Mouse (Mus musculus): Measurements from ENCODE around the gene Fastk. TPM values are rescaled to one million over a fixed set of nuclear protein-coding genes. Genes with fewer than 3 reads are reported as not detected.

The Fastk gene
- total RNA-seq, 2 experiments from 2014 or later, result 288 to 330 TPM

DNA sequence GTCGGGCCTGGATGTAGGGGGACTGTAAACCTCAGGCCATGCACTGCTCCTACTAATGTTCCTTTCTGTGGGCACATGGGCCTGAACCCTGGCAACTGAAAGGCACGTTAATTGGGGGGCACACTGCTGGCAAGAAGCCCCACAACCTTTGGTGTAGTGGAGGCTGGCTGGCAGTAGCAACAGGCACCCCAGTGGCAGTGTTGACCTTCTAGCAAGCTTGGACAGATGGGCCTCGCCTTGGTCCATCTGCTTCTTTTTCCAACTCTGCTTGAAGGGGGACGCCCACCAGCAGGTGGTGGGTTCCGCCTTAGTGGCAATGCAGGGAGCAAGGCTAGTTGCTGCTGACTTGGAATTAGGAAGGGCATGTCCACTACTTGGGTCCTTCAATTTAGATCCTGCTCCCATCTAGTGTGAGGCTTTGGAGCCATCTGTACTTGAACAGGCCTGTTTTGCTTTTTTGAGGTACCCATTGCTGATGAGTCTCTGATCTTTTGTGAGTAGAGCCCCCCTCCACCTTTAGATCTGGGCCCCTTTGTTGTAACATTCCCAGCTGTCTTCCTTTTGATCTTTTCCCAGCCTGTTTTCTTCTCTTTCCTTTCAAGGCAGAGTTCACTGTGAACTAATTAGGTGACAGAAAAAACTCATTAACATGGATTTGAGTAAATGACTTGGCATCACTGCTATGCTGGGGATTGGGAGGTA lies 8.3 kb upstream of the Fastk start:
- DNase-seq, result peak in 1 of 2 experiments; percentile 21

DNA sequence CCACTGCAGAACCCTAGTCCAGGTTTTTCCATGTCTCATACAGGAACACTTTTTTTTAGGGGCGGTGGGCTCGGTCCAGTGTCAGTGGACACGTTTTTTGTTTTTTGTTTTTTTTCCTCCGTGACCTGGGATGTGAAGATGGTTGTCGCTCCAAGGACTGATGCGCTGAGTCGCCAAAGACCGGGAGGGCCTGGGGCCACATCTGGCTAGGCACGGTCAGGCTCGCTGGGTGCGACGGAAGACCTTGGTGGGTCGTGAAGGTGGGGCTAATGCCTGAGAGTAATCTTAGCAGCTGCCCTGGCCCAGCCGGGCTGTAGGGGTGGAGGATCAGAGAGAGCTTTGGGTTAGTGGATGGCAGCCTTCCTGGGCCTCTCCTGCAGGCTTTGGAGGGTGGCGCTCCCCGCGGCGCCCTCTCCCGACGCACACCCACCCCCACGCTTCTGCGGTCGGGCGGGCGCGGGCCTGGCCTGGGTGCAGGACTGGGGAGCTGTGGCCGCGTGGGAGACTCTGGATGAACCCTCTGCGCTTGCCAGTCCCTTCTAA lies 7.7 kb upstream of the Fastk start:
- peak; percentile 43 to 52 for DNase-seq

DNA sequence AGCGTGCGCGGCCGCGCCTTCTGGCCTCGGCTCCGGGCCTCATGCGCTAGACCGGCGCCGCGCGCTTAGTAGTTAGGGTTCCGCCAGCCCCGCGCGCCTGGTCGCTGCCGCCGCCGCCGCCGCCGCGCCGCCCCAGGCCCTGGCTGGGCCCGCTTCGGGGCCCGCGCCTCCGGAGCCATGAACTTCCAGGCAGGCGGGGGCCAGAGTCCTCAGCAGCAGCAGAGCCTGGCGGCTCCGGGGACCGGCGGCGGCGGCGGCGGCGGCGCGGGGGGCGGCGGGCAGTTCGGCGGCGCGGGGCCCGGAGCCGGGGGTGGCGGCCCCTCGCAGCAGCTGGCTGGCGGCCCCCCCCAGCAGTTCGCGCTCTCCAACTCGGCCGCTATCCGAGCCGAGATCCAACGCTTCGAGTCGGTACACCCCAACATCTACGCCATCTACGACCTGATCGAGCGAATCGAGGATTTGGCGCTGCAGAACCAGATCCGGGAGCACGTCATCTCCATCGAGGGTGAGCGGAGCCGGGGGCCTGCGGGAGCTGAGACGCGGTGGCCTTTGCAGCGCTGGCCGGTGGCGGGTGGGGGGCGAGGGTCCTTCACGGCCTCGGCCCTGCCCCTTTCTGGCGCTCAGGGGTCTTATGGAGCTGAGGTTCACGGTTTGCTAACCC lies 7.1 kb upstream of the Fastk start, which contains the start of gene Agap3:
TSS of gene Agap3 (plus strand) at position 148 of the 661 bp plus-strand sequence.
- peak; percentile 42 to 60 for DNase-seq

DNA sequence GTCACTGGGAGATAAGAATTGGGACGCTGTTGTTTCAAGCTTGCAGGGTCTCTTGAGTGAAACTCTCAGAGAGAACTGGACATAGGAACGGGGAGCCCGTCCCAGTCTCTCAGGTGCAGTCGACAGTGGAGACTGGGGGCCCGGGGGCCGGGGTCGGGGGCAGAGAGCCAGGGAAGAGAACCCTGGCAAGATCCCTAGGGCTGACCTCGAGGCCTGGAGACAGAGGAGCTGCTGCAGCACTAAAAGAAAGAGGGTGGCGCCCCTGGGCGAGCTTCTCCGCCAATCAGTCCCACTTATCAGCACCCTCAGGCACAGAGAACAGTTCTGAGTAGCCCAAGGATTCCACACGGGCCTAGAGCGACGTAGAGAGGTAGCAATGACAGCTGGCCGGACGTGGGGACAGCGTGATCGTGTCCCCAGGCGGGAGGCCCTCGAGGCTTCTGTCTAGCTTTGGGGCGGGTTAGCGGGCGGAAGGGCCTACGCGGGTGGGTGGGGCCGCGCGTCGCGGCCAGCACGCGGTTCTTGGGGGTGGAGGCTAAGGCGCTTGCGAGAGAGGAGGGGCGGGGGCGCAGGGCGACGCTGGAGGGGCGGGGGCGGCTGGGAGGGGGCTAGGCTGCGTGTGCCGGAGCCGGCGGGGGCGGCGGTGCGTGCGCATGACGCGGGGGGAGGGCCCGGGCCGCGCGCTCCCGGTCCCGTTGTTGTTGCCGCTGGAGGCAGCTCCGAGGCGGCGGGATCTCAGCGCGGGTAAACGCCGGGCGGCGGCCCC lies 6.4 kb upstream of the Fastk start:
- DNase-seq, result peak; percentile 85 to 92

DNA sequence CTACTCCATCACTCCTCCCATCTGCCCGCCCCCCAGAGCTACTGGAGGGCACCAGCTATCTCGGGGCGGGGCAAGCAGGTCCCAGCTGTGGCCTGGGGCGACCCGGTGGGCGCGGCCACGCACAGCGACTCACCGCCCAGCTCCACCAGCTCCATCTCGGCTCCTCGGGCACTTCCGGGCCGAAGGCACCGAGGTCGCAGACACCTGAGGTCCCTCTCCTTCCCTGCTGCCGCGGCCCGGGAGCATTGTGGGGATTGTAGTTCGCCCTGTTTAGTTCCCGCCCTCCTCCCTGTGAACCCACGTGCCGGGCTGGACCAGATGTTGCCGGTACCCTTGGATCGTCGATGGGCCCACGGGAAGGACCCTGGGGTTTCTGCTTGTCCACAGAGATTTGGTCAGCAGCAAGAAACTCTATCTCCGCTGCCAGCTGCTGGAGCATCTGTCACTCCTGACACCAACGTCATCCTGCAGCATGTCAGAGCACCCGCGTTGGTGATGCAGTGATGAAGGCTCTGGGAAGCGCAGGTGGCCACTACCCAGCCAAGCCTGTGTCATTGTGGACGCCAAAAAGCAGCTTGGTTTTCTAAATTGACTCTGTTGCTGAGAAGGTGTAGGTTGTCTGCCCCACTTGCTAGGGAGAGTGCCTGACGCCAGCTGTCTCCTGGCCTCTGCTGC lies 2.7 kb upstream of the Fastk start, which contains the start of gene Tmub1:
TSS of gene Tmub1 (minus strand) at position 231 of the 675 bp plus-strand sequence.
- peak; percentile 88 to 89 for DNase-seq

DNA sequence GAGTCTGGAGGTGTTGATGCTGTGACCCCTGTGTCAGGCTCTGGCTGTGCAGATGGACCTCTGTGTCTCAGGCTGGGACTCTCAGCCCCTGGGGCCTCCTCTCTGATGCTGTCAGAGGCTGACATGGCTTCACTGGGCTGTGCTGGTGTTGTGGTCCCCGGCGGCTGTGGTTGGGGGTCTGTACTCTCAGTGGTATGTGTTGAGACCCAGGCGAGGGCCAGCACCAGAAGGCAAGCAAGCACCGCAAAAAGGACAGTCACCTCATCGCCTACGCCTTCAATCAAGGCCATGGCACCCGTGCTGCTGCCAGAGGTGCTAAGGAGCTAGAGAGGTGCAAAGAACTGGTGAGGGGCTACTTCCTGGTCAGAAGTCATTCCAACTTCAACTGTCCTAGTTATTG lies 1.5 kb upstream of the Fastk start:
- DNase-seq, result no peak

DNA sequence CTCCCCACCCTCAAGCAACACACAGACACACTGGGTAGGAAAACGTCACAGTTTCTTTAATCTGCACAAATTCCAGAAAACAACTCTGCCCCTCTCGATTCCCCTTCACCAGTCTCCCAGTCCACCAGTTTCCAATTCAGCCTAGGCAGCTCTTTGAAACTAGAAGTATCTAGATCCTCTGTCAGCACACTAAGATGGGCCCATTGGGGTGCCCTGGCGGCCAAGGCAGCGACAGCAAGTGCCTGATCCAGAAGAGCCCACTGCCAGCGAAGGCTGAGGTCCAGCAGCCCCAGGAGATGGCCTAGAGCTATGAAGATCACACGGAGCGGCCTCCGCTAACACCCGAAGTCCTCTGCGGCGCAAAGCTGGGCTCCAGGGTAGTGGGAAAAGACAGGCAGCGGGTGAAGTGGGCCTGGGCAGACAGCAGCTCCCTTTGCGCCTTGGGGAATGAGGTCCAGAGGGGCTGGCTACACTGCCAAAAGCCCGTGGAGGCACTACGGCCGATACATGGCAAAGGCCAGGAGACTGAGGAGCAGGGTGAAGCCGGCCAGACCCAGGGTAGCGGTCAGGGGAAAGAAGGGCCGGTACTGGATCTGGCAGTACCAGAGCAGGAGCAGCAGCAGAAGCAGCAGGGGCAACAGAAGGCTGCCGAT lies 467 bp upstream of the Fastk start:
- DNase-seq, result no peak

DNA sequence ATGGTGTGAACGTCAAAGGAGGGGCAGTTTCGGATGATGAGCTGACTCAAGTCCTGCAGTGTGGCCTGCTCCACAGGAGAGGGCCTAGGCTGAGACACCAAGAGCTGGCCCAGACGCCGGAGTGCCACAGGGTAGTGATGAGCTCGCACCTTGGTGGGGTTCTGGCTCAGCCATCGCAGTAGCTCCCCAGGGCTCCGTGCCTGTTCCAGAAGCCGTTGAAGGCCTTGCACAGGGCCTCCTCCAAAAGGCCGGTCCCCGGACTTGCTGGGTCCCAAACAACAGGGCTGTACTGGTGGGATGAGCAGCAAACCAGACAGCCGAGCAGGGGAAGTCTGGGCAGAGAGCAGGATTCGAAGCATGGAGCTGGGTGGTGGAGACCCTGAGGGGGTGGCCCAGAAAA lies 1.2 kb downstream of the Fastk start:
- no peak for DNase-seq

DNA sequence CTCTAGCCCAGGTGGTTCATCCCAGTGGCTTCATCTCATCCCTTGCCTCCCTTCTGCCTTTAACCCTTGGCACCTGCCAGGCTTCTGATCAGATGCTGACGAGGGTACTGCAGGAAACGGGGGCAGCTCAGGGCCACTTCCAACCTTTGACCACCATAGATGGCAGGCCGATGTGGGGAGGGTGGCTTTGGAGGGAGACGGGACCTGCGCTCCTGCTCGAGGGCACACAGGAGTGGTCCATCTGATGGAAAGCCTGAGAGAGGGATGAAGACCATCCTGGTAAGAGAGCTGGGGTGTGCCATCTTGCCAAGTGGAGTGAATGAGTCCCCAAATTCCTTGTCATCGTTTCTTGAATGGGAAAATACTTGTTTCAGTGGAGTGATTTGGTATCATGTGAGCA lies 1.9 kb downstream of the Fastk start:
- no peak for DNase-seq

DNA sequence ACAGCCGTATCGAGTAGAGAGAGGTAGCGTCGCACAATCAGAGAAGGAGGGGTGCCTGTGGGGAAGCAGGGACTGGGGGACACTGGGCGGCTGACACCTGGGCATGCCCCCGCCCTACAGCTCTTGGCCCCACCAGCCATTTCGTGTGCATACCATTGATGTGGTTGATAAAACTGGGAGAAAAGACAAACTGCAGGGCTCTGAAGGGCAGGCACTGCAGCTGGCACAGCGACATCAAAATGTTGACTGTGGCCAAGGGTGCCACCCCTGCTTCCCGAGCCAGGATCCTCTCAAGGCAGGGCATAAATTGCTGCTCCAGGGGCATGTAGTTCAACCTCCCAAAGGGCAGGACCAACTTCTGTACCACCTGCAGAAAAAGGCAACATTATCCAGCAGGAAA lies 3.1 kb downstream of the Fastk start:
- peak in 1 of 2 experiments; percentile 25 for DNase-seq

DNA sequence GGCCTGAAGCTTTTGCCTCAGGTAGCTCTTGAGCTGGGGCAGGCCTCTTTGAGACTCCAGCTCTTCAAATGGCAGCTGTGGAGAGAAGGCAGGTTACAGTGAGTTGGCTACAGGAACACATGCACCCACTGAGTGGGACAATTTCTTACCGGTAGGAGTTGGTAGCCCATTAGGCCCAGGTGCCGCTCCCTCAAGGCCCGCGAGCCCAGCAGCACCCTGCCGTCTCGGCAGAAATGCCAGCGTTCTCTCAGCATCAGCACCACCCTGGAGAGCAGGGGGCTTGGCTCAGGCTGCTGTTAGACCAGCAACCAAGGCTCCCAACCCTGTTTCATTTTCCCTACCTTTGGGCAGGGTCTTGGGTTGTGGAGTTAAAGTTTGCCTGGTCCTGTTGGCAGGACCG lies 3.9 kb downstream of the Fastk start:
- DNase-seq, result no peak

DNA sequence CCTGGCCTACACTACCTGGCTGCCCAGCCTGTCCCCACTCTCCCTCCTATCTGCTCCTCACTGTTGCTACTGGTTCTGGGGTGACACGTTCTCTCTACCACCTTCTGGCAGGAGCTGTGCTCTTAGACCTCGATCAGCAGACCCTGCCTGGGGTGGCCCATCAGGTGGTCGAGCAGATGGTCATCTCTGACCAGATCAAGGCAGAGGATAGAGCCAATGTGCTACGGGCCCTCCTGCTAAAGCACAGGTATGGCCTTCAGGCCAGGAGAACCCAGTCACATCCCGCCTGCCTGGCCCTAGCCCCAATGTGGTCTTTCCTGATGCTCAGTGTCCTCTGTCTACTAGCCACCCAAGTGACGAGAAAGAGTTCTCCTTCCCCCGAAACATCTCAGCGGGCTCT lies 11.1 kb downstream of the Fastk start:
- peak in 1 of 2 experiments; percentile 23 for DNase-seq

DNA sequence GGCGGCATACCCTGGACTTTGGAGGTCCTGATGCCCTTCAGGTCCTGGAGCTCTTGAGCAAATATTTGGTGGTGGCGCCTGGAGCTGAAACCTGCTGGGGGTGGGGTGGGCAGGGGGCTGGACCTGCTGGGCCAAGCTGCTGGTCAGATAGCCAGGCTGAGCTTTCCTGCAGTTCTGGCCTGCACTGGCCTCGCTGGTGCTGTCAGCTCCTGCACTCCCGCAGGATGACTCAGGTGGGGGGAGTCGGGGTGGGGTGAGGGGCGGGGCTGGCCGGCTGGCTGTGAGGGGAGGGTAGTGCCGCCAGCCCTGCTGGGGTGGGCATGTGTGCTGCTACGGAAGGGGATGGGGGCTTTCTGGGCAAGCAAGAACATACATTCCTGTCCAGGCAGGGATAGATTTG lies 16.5 kb downstream of the Fastk start:
- no peak for DNase-seq

DNA sequence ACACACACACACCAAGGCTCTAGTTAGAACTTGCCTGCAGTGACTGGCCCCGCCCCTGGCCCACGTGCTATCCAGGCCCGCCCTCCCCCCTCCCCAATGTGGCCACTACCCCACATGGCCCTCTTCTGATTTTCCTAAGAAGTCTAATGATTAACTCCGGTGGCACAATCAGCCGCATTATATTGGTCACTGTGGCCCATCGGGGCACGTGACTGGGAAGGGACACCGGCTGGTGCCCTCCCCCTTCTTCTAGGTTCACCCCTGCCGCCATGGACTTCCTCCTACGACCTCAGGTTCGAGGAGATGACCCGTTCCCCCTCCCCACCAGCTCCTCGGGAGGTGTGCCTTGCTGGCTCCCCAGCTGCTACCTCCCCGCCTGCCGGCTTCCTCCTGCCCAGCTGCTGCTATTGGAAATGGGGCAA lies 17.1 kb downstream of the Fastk start:
- DNase-seq, result no peak

DNA sequence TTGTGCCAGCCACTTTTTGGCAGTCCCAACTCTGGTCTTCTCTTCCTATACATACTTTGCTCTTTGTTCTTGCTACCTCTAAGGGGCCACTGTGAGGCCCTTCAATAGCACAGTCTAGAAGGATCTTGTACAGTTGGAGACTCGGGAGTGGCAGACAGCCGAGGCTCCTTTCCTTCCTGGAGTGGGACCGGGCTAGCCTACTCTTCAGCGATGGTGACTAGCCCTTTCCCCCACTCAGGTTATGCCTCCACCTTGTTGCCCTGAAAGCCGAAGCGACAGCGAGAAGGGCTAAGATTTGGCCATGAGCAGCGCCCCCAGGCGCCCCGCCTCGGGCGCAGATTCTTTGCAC lies 17.8 kb downstream of the Fastk start:
- DNase-seq, result no peak

DNA sequence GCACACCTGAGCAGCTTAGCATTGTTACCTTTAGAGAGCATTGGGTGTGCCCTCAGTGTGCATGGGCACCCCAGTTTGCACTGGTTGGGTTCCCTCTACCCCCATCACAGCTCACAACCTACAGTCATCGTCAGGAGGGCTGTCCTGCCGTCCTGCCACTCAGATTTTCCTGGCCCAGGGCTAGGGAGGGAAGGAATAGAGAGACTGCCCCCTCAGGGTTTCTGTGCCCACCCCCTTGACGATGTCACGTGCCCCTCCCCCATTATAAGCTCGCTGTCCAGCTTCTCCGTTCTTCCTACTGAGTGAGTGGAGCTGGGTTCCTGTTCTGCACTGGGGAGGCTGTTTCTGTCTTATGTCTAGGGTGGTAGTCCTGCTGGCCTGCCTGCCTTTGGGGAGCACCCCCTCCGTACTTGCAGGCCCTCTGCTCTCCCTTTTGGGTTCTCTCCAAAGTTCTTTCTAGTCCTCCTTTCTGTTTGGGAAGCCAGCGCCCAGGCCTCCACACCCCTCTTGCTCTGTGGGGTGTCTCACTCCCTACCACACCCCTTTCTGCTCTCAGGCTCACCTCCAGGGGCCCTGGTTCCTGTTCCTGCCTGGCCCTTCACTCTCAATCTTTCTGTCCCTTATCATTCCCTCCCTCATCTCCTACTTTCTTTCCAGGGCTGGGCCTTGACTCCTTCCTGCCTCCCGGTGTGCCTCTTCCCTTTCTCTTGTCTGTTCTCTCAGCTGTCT lies 18.4 kb downstream of the Fastk start:
- DNase-seq, result no peak

DNA sequence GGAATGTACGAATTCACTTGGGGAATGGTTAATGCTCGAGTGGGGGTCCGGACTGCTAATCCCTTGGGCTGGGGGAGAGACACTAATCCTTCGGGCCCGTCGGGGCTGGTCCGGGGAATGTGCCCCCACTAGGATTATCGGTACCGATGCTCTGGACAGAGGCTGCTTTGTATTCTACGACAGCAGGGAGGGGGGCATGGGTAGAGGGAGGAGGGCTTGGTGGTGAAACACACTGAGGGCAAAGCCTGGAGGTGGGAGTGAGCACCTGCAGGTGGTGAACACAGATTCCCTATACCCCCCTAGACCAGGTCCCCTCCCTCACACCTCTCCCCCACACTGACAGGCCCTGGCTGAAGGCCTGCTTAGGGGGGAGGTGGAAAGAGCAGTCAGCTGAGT lies 19.1 kb downstream of the Fastk start:
- DNase-seq, result no peak

DNA sequence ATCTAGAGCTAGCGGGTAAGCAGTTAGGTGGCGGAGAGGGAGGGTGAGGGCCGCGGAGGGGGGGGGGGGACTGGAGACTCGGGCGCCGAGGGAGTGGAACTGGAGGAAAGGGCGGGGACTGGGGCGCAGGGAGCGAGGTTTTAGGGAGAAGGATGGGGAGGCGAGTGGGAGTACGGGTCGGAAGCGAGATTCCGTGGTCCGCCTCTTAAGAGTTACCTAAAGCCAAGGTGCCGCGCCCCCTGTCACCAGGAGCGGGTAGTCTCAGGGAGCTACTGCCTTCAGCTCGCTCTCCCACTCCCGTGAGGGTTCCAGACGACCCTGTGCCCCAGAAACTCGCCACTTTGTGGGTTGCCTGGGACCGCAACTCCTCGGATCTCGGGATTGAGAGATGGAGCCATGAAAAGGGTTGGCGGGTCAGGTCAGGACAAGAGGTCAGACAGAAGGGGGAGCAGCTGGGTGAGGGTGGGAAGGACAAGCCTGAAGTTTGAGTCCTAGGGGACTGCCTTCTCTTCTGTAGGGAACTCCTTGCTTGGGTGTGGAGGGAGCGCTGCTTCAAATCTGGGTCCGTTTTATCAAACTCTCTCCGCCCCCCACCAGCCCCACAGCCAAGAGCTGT lies 19.6 kb downstream of the Fastk start:
- DNase-seq, result peak in 1 of 2 experiments; percentile 72

DNA sequence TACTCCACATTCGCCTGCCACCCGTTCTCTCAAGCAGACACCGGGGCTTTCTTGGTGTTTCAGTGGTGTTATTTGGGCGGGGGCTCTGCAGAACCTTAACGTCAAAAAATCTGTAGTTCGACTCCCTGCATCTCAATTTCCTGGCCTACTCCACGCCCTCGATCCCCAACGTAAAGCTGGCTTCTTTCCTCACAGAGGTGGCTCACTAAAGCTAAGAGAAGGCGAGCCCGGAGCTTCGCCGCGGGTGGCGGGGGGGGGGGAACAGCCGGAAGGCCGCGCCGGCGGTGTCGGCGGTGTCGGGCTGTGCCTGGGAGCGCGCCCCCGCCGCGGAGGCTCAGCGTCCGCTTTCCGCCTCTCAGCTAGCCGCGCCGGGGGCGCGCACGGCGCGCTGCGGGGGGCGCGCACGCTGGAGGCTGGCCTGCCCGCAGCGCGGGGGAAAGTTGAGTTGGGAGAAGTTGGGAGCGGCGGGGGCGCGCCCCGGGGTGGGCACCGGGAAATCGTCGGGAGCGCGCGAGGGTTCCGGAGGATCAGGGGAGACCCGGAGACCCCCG lies 20.2 kb downstream of the Fastk start:
- peak; percentile 86 to 89 for DNase-seq
